Mouse (Mus musculus): ENCODE data around the gene Fgfr1op2. TPM values are rescaled to one million over a fixed set of nuclear protein-coding genes. Genes with fewer than 3 reads are reported as not detected.
"Not testable (repeated sequence)": the region's sequence is repeated elsewhere in the genome, so short reads cannot be mapped to it uniquely, and the experiment has no call there.

Gene Fgfr1op2
- 155 and 157 TPM in 2 replicates for total RNA-seq (2017)

DNA sequence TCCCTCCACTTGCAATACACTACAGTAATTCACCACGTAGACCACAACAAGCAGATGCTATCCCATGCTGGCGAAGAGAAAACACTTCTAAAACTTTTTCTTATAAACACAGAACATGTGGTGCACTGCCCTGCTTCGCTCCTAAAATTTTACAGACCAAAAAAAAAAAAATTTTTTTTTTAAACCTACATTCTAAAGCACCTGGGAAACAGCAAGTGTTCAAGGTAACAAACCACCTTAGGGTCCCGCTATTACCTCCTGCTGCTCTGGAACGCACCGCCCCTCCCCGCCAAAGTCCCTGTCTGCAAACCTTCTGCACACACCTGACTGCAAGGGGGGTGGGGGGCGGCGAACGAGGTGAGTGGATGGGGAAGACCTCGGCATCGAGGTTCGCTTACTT lies at the start of gene Fgfr1op2:
Fgfr1op2 (plus strand) TSS at position 301 of the 400 bp plus-strand sequence.
- ATAC-seq (replicated peaks; ENCODE audit: low read depth, poor library complexity, severe bottlenecking) = no peak

DNA sequence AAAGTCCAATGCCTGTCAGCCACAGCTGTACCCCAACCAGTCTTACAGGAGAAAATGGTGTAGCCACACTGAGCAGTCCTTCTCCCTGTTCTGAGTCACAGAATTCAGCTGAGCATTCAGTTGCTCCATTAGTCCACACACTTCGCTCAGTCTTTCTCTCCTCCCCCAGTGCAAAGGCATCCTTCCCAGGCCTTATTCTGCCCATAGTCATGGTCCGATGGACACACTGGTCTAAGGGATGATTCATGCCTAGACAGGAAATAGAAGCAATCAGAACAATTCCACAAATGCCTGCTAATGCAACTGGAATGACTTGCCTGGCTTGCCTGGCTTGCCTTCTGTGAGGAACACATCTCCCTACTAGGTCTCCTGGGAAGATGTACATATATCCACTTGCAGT lies 49.5 kb upstream of the Fgfr1op2 start:
- no peak for ATAC-seq (replicated peaks; ENCODE audit: low read depth, poor library complexity, severe bottlenecking)

DNA sequence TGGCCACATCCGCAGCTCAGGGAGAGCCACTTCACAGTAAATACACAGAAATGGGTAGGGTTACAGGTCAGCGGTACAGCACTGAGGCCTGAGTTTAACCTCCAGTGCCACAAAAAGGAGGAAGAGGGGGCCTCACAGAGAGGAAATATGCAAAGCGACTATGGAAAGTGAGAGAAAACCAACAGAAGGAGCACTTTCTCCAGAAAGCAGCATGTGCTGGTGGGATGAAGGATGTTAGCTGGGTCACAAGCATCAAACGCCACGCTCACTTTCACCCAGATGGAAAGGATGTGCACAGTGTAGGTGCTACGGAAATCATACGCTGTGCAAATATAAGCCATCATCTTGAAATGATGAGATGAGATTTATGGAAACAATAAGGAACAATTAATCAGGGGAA lies 46.6 kb upstream of the Fgfr1op2 start:
- no peak for ATAC-seq (replicated peaks; ENCODE audit: low read depth, poor library complexity, severe bottlenecking)

DNA sequence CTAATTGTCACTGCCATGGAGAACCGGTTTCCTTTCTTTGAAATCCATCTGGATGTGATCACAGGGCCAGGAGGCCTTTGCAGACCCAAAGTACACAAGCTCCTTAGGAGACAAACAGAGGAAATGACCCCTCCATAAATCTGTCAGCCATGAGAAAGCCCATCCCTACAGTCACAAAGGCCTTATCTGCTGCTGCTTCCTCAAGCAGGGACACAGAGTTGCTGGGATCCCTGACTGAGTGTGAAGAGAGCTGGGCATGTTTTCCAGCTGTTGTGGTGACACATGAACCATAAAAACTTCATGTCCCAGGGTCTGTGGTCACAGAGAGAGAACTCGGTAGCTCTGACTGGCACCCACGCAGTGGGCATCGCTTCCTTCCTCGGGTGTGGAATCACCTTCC lies 46.2 kb upstream of the Fgfr1op2 start:
- ATAC-seq (replicated peaks; ENCODE audit: low read depth, poor library complexity, severe bottlenecking) = peak; percentile 58

DNA sequence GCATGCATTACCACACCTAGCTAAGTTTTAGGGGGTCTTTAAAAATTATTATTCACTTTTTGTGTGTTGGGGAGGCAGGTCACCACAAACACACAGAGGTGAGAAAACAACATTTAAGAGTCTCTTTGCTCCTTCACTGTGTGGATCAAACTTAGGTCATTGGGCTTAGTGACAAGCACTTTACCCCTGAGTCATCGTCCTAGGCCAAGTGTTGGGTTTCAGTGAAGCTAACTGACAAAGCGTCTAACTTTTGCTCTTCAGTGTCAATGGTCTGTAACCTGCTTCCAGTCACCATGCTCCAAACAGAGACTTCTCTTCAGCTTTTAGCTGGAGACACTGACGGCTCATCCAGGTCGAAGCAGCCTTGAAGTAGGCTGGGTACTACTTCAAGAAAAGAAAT lies 43.9 kb upstream of the Fgfr1op2 start:
- no peak for ATAC-seq (replicated peaks; ENCODE audit: low read depth, poor library complexity, severe bottlenecking)

DNA sequence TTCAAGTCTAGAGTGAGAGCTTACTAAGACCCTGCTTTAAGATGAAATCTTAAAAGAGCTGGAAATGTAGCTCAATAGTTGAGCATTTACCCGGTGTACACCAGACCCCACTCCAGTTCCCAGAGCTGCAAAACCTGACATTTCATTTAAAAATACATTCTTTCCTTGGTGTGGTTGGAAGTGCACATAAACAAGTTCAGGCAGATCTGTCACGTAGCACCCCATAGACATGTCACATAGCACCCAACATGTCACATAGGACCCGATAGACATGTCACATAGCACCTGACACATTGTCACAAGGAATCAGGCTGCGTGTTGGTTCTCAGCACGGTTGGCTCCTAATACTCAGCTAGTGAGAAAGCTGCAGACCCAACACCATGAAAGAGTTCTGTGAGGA lies 41.5 kb upstream of the Fgfr1op2 start:
- no peak for ATAC-seq (replicated peaks; ENCODE audit: low read depth, poor library complexity, severe bottlenecking)

DNA sequence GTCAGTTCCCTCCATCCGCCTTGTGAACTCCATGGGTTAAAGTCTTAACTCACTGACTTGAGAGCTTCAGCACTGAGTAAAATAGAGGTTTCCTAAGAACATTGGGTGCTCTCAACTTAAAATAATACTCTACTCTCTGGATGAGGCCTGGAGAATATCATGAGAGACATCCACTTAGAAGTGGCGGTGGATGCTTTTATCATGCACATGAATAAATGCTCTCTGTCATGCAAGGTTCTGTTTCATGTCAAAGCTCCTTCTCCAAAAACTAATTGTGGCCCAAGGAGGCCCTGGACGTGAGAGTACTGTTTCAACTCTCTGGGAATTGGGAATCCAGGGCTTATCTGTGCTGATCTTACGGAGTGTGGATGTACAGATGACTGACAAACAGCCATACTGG lies 39.9 kb upstream of the Fgfr1op2 start:
- ATAC-seq (replicated peaks; ENCODE audit: low read depth, poor library complexity, severe bottlenecking) = no peak

DNA sequence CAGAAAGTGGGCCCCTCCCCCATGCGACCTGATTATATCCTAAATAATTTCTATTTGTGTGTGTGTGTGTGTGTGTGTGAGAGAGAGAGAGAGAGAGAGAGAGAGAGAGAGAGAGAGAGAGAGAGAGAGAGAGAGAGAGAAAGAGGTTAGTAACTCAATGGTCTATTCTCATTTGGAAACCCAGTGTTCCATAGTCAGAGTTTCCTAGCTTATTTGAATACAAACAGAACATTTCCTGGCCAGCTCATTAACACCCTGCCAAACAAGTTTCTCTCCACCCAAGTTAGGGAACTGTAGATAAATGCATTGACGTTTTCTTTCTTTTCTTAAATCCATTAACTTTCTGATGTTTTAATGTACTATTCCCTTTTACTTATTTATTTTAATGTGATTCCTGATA lies 38.9 kb upstream of the Fgfr1op2 start:
- ATAC-seq (replicated peaks; ENCODE audit: low read depth, poor library complexity, severe bottlenecking) = no peak

DNA sequence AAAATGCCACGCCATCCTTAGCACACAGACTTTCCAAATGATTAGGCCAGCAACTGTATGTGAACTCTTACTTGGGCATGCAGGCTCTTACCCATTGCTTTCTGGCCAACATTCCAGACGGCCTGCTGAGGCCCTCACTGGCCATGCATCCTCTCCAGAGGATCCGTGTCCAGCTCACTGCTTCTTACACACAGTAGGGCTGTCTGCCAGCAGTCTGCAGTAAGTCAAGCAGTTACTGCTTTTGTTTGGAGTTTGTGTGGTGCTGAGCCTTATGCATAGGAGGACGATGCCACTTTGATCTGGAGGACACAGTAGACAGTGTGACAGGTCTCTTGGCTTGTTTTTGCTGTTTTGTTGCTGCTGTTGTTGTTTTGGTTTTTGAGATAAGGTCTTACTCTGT lies 38.3 kb upstream of the Fgfr1op2 start:
- ATAC-seq (replicated peaks; ENCODE audit: low read depth, poor library complexity, severe bottlenecking) = no peak

DNA sequence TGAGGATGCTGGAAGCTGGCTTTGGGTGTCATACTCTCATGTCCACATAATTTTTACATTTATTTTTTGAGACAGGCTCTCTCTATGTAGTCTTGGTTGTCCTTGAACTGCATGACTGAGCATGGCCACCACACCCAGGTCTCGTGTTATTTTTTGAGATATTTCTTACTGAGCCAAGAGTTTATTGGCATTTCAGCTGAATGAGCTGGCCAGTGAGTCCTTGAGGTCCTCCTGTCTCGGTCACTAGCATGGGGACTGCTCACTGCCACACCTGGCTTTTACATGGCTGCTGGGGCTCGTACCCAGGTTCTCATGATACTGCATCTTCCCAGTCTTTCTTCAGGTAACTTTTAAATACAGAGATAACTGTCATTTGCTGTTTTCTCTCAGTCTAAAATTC lies 36.6 kb upstream of the Fgfr1op2 start:
- ATAC-seq (replicated peaks; ENCODE audit: low read depth, poor library complexity, severe bottlenecking) = no peak

DNA sequence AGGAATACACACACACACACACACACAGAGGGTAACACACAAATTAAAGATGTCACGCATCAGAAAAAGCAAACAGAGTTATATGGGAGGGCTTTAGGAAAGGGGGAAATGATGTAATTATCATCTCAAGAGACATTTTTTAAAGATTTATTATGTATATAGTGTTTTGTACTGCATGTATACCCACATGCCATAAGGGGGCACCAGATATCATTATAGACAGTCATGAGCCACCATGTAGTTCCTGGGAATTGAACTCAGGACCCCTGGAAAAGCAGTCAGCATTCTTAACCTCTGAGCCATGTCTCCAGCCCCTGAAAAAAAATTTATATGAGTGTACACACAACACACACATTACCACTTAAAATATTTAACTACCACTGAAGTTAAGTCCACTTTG lies 32.4 kb upstream of the Fgfr1op2 start:
- peak; percentile 52; the same call in 1 of the 2 replicates for ATAC-seq (replicated peaks; ENCODE audit: low read depth, poor library complexity, severe bottlenecking)

DNA sequence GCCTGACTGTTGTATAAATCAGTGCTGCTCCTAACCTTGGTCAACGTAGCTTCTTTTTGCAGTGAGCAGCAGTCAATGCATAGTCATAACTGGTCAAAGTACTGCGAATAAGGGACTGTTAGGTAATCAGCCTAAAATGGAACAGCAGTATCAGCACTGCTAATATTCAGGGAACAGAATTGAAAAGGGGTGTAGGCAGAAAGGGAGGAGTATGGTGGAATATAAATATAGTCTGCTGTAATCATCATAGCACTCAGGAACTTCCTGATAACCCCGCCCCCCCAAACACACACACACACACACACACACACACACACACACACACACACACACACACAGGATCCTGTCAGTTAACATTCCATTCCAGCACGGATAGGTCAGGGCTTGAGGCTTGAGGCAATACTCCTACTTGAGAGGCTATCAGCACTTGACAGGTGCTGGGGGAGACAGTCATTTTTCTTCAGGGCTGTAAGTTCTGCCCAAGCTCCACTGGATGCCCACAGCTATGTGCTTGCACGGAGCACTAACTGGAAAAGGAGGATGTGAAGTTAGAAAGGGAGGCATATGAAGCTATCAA lies 31.6 kb upstream of the Fgfr1op2 start:
- ATAC-seq (replicated peaks; ENCODE audit: low read depth, poor library complexity, severe bottlenecking) = no peak

DNA sequence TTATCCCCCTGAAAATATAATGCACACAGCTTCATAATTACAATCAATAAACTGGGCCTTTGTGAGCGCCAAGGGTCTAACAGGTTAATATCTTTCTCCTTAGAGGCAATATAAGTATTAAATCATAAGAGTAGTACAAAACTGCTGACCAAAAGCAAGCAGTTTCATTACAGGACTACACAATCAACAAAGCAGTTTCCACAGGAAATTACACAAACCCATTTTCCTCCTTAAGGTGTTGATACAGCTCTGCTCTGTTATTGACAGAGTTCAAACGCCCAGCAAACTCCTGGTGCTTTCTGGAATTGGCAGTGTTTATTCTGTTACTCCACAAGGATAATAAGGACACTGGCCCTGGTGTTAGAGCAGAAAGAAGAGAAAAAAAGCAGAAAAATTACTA lies 26.6 kb upstream of the Fgfr1op2 start:
- ATAC-seq (replicated peaks; ENCODE audit: low read depth, poor library complexity, severe bottlenecking) = no peak

DNA sequence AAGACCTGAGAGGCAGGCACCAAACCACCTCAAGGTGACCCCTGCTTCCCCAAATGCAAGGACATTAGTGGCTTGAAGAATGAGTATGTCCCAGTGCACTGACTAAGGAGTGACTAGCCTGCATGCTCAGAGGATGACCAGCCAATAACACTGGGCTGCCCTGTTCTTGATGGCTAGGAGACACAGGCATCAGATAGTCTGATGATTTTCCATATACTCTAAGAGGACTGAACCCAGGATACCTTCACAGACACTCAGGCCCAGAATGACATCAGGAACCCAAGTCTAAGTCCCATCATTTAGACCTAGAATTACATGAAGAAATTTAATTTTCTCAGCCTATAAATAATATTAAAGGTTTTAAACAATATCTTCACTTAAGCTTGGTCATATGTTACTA lies 25.7 kb upstream of the Fgfr1op2 start:
- no peak for ATAC-seq (replicated peaks; ENCODE audit: low read depth, poor library complexity, severe bottlenecking)

DNA sequence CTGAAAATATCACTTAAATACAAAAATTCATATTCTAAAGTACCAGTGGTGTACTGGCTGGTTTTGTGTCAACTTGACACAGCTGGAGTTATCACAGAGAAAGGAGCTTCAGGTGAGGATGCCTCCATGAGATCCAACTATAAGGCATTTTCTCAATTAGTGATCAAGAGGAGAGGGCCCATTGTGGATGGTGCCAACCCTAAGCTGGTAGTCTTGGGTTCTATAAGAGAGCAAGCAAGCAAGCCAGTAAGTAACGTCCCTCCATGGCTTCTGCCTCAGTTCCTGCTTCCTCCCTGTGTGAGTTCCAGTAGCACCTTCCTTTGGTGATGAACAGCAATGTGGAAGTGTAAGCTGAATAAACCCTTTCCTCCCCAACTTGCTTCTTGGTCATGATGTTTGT lies 14.5 kb upstream of the Fgfr1op2 start:
- not testable (repeated sequence) for ATAC-seq (replicated peaks; ENCODE audit: low read depth, poor library complexity, severe bottlenecking)

DNA sequence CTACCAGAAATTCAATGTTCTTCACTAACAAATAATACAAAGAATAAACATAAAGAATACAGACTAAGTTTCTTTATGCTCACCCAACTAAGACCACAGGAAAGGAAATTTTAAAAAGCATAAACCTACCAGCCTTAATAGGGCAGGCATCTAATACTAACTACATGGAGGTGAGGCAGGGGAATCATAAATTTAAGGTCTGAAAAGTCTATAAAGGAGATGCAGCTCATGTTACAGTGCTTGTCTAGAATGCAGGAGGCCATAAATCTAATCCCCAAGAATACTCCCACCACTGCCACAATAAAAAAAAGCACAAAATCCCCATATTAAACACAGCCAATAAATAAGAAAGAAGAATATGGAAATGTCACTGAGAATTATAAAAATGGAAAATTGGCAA lies 4.9 kb upstream of the Fgfr1op2 start:
- no peak for ATAC-seq (replicated peaks; ENCODE audit: low read depth, poor library complexity, severe bottlenecking)

DNA sequence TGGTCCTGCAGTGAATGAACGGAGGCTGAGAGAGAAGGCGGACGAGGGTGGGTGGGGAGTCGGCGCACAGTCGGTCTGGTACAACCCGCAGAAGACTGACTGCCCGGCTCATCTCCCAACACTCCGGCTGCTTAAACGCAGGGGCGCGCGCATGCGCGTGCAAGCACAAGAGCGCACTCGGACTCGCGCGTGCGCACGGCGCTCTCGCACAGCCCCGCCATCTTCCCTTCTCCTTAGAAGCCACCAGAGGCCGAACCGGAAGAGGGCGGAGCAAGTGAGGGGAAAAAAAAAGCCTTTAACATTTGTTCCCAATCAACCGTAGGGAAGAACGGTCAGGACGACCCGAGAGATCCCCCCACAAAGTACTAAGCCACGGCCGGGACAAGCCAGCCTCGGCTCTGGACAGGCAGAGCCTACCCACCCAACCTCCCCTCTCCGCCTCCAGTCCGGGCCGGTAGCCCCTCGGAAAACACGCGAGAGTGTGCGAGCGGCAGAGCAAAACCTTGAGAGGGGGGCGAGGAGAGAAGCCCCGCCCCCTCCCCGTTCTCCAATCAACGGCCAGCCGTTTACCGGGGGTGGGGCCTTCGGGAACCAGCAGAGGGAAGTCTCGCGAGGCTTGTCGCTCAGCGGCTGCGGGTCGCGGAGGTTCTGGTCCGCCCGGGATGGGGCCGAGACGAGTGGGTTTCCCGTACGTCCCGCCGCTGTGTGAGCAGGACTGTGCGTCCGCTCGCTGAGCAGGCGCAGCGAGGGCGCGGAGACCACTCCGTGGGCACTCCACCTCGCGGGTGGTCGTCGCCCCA lies 507 bp downstream of the Fgfr1op2 start, which contains the start of gene Ints13:
Ints13 (minus strand) TSS at position 526 of the 800 bp plus-strand sequence.
- peak; percentile 93 for ATAC-seq (replicated peaks; ENCODE audit: low read depth, poor library complexity, severe bottlenecking)

DNA sequence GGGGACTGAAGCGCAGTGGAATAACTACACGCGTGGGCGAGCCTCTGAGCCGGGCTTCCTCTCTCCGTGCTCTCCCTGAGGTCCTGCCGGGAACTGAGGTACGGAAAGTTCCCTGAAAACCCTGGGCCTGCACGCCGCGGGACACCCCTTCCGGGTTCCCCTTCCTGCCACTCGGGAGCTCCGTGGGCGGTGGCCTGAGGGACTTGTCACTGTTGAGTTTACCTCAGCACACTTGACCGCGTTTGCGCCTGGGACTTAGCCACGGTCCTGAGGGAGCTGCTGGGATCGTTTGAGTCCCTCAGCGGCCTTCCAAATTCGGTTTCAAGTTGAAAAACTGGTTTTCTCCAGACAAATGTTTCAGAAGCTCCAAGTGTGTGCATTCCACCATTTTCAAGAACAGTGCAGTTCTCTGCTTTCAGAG lies 1.1 kb downstream of the Fgfr1op2 start:
- peak; percentile 40 for ATAC-seq (replicated peaks; ENCODE audit: low read depth, poor library complexity, severe bottlenecking)

DNA sequence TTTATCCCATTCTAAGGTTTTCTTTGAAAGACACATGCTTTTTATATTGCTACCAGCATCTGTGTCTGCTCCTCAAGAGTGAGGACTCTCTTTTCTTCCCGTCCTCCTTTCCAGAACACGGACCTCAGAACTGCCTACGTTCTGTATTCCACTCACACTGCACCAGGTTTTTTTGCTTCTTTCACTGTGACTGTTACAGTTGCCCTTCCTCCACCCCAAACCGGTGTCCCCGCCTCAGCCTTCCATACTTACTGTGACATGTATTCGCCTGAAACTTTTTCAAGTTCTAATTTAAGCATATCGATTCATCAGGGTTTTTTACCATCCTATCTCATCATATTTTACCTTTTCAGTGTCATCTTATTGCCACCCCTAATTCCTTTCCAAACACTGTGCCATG lies 1.6 kb downstream of the Fgfr1op2 start:
- ATAC-seq (replicated peaks; ENCODE audit: low read depth, poor library complexity, severe bottlenecking) = no peak

DNA sequence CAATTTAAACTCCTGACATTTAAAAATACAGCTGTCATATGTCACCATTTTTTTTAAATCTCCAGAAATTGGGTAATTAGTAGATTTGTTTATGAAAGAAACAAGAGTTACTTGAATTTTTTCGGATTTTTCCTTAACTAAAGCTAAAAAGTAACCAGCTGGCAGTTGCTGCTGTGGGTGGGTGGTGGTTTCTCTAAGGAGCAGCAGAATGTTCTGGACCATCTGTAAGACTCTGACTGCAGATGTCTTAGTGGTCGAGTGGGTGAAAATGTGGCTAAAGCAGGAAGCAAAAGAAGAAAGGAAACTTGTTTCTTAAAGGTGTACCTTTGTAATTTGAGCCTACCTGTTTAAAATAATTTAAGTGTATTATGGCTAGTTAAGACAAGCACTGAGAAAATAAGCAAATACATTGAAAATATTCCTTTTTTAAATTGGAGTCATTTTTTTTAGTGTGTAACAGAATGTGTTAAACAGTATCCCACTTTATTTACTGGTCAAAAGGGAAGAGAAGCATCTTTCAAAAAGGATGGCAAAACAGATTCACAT lies 3.5 kb downstream of the Fgfr1op2 start:
- ATAC-seq (replicated peaks; ENCODE audit: low read depth, poor library complexity, severe bottlenecking) = no peak

DNA sequence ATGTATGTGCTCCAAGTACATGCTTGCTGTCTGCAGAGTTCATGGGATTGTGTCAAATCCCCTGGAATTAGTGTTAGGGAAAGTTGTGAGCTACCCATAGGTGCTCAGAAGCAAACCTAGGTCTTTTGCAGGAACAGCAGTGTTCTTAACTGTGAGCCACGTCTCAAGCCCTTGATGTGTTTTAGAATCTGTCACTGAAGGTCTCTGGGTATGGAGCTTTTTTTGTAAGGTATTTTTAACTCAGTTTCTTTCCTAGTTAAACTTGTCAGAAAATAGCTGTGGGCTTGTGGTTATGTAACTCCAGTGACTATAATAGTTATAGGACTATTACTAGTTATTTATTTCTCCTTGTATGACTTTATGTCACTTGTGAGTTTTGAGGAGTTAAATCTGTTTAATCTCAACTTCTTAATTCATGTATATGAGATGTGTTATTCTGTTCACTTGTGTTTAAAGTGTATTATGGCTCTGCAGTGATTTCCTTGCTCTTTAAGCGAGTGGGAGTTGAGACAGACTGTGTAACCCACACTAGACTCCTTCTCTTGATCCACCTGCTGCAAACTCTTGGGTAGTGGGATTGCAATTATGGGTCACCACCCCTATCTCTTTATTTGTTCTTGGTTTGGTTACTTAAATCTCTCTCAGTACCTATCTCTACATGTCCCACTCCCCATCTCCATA lies 6.5 kb downstream of the Fgfr1op2 start:
- ATAC-seq (replicated peaks; ENCODE audit: low read depth, poor library complexity, severe bottlenecking) = no peak
